Mouse (Mus musculus) fat pad, adult 2 months (tissue): ENCODE results near the gene Tns1.
"Not testable (repeated sequence)": the region's sequence is repeated elsewhere in the genome, so short reads cannot be mapped to it uniquely, and the experiment has no call there.

Experiments
- DNase-seq: peaks from one replicate; pipeline ENCODE4 v3.0.0-alpha.2; 2011; ENCODE audit warnings: low read depth, low spot score; ENCODE audit errors: extremely low read depth

The Tns1 gene

GRCm38 (mm10) chr1:74124021-74124981 lies at the start of gene Tns1:
Tns1 (minus strand) TSS chr1:74124449.
- DNase-seq, result no peak

GRCm38 (mm10) chr1:74172722-74173121 lies 48.5 kb upstream of the Tns1 start:
- DNase-seq, result no peak

- DNase-seq, result no peak
Observed at GRCm38 (mm10) chr1:74169721-74170120, 45.5 kb upstream of the Tns1 start.

GRCm38 (mm10) chr1:74167136-74167535 lies 42.9 kb upstream of the Tns1 start:
- DNase-seq, result no peak

DNA sequence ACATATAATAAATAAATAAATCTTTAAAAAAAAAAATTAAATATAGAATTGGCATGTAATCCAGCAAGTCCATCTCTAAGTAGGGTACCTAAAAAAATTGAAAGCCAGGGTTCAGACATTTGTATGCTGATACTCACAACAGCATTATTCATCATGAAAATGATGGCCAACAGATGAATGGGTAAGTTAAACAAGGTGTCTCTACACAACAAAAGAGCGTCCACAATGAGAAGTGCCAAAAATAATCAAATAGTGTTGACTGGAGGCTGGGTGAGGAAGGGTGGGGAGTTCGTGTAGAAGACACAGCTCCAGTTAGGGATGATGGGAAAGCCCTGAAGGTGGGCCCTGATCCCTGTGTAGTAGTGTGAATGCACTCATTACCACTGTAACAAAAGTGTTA lies 35.8 kb upstream of the Tns1 start:
- DNase-seq, result no peak

GRCm38 (mm10) chr1:74159613-74160012 lies 35.4 kb upstream of the Tns1 start:
- DNase-seq, result not testable (repeated sequence)

DNA sequence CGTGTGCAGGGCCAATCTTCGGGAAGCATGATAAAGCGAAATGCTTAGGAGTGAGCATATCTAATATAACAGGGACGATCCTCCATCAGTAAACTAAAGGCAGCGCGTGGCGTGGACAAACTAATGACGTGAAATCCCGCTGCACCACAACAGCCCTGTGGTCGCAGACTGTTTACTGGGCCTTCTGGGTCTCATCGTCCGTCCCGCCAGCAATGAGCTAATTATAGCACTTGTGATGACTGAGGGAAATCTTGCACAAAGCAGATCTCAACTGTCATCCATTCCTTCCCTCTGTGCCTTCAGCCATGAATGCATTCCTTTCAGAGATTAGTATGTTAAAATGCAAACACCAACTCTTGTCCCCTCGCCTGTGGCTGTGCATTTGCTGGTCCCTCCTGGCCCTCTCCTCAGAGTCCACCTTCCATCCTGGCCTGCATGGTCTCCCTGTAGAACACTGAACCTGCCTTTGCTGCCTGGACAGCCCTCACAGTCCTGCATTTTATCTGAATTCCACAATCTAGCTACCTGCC lies 32.2 kb upstream of the Tns1 start:
- DNase-seq, result no peak

- no peak for DNase-seq
Observed at GRCm38 (mm10) chr1:74155435-74156012, 31.3 kb upstream of the Tns1 start.

- DNase-seq, result no peak
Observed at GRCm38 (mm10) chr1:74153461-74154184, 29.4 kb upstream of the Tns1 start, which contains the start of gene Cxcr2. Cxcr2 (plus strand) TSS chr1:74153989.

DNA sequence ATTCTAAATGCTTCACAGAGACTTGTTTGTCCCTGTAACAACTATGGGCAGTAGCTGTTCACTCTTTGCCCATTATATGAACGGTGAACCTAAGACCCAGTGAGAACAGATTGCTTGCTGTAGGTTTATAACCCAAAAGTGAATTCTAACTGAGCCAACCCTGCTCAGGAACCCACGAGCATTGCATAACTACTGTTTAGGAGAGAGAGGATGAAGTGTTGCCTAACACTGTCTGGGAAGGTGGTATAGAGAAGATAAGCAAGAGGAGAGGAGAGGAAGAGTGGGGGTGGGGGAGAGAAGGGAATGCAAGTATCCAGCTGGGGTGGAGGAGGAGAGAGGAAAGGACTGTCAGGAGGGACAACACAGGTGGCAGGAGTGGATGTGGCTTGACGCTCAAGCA lies 26.8 kb upstream of the Tns1 start:
- no peak for DNase-seq

DNA sequence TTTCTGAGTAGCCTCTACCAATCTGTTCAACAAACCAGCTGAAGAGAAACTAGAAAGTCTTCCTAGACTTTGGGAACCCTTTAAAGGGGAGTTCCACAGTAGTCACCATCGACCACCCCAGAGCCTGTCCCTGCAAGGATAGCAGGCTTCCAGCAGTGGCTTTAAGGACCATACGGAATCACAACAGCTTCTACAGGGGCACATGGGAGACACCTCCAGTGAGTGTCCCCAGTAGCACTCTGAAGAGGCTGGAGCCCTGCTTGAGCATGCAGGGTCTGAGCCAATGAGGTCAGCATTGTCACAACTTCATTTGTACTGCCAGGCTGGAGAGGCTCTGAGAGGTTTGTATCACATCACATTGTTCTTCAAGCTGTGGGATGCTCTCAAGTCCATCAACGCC lies 25.9 kb upstream of the Tns1 start:
- DNase-seq, result no peak

DNA sequence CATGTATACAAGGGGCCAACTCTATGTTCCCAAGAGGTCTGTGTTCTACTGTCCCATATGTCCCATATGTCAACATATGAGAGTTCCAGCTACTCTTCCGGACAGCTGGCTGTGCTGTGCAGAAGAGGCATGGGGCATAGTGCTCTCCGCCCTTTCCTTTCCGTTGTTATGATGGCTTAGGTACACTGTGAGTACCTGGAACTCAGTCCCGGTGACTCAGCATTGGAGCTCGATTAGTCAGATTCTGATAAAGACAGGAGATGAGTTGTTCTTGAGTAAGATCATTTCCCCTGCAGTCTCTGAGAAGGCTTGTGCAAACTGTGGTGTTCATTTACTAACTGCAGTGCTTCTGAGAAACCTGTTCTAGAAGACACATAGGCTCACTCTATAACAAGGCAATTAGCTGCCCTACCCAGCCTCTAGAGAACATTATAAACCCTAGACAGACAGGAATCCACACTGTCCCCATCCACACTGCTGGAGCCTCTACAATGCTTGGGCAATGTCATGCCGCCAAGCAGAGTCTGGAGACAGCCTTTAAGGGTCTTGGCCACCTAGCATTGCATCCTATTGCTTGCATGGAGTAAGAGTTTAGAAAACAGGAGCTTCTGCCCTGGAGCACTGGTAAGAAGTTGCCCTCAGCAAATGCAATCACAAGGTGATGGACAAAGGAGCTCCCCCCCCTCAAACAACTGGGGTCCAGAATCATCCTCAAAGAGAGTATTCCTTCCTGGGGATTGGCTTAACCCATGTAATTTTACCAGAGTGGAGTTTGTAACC lies 25.0 kb upstream of the Tns1 start:
- DNase-seq, result no peak

DNA sequence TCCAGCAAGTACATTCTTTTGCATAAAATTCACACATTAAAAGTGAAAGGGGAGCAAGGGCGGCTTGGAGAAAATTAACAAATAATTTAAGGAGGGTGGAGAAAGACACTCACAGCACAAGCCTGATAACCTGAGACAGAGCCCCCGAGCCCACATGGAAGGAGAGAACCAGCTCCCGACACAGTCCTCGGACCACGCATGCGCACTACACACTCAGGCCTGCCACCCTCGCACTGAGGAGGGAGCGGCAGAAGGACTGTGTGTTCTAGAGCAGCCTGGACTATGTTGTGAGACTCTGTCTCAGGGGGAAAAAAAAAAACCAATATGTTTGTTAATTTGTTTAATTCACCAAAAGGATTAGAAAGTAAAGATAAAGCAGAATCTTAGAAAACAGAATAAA lies 17.5 kb upstream of the Tns1 start:
- DNase-seq, result no peak

DNA sequence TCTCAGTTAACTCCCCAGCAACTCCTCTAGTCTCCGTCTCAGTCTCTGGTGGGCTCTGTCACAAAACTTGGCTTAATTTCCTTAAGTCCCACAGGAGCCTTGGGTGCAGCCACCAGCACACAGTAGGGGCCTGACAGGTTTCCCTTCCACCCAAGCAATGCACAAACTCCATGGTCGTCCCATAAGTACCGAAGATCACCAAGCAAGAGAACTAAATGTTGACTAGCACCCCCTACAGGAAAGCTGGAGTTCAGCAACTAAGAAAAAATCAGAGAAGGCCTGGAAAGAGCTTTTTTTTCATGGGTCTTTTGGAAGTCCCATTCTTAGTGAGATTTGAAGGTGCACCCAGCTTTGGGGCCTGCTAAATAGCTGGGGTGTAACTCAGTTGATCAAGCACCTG lies 15.2 kb upstream of the Tns1 start:
- DNase-seq, result no peak

DNA sequence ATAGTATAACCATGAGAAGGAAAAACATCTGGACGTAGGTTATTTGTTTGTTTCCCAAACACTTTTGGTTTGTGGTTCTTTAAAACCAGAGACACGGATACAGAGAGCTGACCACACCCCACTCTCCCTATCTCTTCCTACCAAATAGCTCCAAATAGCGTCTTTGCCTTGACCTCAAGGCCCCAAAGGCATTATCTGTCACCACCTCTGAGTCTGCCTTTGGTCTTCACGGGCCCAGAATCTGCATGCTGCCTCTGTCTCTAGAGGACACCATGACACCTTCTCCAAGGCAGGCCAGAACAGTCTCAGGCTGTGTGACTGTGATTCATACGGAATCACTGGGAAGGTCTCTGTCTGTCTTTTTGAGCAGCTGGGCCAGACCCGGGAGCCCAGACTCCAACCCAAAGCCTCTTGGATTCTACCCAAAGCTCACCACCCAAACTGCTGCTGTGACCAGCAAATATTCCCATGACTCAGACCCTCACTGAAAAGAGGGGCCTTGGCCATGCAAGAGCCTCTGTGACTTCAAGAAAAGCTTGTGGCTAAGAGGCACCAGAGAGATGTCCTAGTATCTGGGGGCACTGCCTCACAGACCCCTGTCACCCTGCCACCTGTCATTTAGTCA lies 11.2 kb upstream of the Tns1 start:
- DNase-seq, result no peak

GRCm38 (mm10) chr1:74133954-74134353 lies 9.7 kb upstream of the Tns1 start:
- DNase-seq, result no peak

GRCm38 (mm10) chr1:74132011-74132410 lies 7.8 kb upstream of the Tns1 start:
- no peak for DNase-seq

- no peak for DNase-seq
Observed at GRCm38 (mm10) chr1:74130883-74131659, 6.8 kb upstream of the Tns1 start.

GRCm38 (mm10) chr1:74124991-74125552 lies 823 bp upstream of the Tns1 start, which contains the start of gene Rufy4:
Rufy4 (plus strand) TSS chr1:74125541.
- no peak for DNase-seq
